Mouse (Mus musculus) megakaryocyte progenitor cell, adult 5-6 weeks (primary cell): ENCODE data around the gene Pcsk5. TPM values are rescaled to one million over a fixed set of nuclear protein-coding genes. Genes with fewer than 3 reads are reported as not detected.
A peak's percentile ranks its signal among the peaks of the same experiment; 100 is the strongest.

Experiments used
- ATAC-seq: replicated peaks from 2 replicates; pipeline ENCODE4 v1.8.0; 2016; ENCODE audit warnings: mild to moderate bottlenecking, moderate TSS enrichment, inconsistent platforms; ENCODE audit not compliant: poor library complexity
- total RNA-seq, 2 experiments: library from RNA; stranded (forward) in 1 of 2; stranded (reverse) in 1 of 2; fragments of 157-497, 149-512 nt in 1 of 2; fragments of 200-1000 nt in 1 of 2; gene quantifications; 2 replicates each; pipeline versions ENCODE4 v1.2.3 to v1.2.4; 2015 to 2017

Gene Pcsk5
- total RNA-seq (2015): not detected in 2 replicates
- total RNA-seq (2017): not detected in 2 replicates

DNA sequence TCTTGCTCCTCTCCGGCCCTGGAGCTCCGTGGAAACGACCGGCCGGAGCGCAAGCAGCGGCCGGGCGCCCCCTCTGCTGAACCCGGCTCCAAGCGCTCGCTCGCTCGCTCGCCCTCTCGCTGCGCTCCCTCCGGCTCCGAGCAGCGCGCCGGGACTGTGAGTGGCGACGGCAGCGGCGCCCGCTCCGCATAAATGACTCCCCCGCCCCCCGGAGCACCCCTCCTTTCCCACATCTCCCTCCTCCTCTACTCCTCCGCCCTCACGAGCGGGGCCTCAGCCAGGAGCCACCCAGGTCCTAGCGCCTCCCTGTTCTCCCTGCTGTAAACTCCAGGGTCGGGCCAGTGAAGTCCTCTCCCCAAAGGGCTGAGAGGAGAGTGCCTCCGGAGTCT lies at the start of gene Pcsk5:
TSS of gene Pcsk5 (minus strand) at position 162 of the 389 bp plus-strand sequence.
- peak; percentile 51 for ATAC-seq

- ATAC-seq: no peak
Observed at GRCm38 (mm10) chr19:17875804-17876203, 38.4 kb upstream of the Pcsk5 start.

DNA sequence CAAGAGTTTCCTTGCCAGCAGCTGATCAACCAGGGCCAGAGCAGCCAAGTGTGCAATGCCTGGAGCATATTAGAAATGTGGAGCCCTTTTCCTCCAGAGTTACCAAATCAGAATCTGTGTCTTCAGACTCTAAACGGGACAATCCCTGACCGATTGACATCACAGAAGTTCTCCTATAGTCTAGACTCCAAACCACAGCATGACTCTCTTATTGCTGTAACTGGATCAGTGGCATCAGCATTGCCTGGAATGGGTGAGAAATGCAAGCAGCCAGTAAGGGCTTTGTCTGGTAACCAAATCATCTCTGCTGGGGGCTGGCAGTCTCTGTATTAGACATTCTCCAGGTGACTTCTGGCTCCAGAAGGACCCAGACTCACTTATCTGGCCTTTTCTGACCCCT lies 37.0 kb upstream of the Pcsk5 start:
- no peak for ATAC-seq

- ATAC-seq: no peak
Observed at GRCm38 (mm10) chr19:17873755-17874154, 36.3 kb upstream of the Pcsk5 start.

GRCm38 (mm10) chr19:17866317-17866891 lies 29.0 kb upstream of the Pcsk5 start:
- ATAC-seq: no peak

DNA sequence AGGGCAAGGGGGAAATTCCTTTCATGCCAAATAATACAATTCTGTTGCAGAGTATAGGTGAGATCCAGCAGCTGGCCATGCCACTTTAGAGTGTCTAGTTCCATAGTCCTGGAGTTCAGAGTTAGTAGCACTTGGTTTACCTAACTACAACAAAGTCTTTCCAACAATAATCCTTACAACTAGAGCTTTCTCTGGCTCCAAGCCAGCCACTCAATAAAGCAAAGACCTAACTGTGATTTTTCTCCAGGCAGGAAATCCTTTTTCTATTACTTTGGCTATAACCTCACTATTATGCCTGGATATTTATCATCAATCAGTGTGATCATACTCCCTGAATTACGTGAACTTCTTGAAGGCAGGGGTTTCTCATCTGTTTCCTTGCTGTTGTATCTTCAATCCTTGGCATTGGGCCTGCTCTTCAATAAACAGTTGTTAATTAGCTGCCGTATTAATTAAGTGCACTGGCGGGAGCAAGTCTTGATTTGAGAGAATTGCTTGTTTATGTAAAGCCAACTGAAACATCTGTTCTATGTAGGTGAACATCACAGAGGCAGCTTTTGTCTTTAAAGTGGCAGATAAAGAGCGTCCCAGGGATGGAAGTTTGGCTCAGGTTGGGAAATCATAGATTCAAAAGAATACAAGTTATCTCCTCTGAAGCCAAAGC lies 23.1 kb upstream of the Pcsk5 start:
- no peak for ATAC-seq

DNA sequence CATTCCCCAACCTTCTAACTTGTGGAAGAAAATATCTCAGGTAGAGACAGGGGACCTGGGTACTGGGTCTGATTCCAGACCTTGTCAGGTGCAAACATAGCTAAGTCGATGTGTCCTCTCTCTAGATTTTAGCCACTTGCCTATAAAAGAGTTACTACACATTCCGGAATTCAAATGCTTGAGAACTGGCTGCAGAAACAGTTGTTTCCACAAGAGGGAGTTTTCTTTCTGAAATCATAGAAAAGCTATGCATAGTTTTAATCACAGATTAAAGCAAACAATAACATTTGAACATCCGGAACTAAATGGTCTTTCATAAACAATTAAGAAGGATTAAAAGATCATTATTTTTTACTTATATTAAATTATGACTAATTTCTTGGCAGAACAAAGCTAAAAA lies 19.3 kb upstream of the Pcsk5 start:
- ATAC-seq: no peak

GRCm38 (mm10) chr19:17848417-17848816 lies 11.0 kb upstream of the Pcsk5 start:
- ATAC-seq: no peak

- no peak for ATAC-seq
Observed at GRCm38 (mm10) chr19:17845967-17846366, 8.5 kb upstream of the Pcsk5 start.

GRCm38 (mm10) chr19:17841586-17841985 lies 4.2 kb upstream of the Pcsk5 start:
- ATAC-seq: no peak

- no peak for ATAC-seq
Observed at GRCm38 (mm10) chr19:17839856-17840255, 2.4 kb upstream of the Pcsk5 start.

DNA sequence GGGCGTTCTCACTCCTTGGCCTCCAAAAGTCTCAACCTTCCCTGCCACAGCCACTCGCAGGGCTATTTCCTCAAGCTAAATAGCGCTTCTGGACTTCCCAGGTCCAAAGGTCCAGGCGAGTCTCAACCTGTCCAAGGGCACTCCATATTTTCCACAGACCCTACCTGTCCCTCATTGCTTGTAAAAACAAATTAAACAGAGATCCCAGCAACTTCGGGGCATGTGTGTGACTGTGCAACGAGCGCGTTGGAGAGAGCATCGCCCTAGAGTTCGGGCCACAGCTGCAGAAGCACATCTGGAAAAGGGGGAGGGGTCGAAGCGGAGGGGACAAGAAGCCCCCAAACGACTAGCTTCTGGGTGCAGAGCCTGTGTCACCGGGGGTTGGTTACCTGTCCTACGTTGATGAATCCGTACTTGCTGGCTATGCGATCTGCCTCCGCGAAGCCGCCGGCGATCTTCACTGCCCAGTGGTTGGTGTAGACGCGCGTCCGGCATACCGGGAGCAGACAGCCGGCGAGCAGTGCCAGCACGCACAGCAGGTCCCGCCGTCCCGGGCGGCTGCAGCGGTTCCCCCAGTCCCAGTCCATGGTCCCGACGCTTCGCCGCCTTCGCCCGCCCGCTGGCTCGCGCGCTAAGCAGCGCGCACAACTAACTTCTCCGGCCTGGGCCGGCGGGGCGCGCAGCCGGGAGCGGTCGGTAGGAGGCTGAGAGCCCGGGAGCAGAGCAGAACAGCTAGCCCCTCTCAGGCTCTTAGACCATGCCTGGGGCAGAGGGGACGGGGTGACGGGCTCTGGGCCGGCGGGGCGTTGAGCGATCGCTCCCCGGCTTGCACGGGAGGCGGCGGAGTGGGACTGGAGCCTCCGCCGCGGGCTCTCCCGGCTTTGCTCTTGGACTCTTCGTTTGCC lies 614 bp downstream of the Pcsk5 start:
- ATAC-seq: peak; percentile 35

GRCm38 (mm10) chr19:17835681-17836565 lies 1.5 kb downstream of the Pcsk5 start:
- ATAC-seq: peak; percentile 27; the same call in 1 of the 2 replicates

- no peak for ATAC-seq
Observed at GRCm38 (mm10) chr19:17834894-17835293, 2.5 kb downstream of the Pcsk5 start.

DNA sequence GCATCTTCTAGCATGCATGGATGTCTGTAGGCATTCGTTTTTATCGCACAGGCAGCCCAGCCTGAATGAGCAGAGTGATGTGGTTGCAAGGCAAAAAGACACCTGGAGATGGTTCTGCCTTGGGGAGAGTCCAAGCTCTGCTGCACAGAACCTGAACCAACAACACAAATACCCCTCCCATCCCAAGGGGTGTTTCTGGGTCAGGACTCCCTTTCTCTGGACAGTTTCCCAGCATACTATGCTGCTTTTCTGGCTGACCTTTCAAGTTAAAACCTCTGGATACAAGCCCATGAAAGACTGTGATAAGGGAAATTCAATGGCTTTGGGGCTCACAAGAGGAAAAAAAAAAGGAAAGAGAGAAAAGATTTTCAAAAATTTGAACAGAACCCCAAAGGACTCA lies 6.1 kb downstream of the Pcsk5 start:
- no peak for ATAC-seq

DNA sequence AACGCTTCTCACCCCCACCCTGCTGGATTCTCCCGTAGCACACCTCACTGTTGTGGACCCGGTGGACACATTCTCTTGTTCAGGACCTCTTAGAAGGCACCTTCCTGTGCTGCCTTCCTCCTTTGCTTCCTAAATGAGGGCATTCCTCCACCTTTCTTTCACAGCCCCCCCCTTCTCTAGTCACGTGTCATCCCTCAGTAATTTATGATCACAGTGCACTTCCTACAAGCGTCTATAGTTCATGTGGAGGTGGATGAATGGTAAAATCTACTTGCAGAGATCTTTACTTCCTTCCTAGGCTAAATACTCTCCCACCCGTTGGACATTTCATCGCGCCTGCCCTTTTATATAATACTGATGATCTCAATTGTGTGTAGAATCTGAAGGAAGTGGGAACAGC lies 9.0 kb downstream of the Pcsk5 start:
- ATAC-seq: no peak

DNA sequence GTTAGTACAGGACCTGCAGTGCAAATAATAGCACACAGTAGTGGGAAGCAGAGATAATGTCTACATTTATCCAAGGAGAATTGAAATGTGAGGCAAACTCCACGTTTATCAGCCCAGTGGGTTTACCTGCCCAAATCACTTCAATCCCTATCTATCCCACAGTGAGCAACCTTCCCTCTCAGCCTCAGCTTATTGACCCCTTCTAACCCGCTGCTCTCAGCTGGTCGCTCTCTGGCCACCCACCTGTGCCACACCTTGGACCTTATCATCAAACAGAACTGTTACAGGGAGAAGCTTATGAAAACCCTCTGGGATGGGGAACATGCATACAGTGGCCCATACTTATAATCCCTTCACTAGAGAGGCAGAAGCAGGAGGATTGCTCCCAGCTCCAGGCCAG lies 10.7 kb downstream of the Pcsk5 start:
- ATAC-seq: no peak

DNA sequence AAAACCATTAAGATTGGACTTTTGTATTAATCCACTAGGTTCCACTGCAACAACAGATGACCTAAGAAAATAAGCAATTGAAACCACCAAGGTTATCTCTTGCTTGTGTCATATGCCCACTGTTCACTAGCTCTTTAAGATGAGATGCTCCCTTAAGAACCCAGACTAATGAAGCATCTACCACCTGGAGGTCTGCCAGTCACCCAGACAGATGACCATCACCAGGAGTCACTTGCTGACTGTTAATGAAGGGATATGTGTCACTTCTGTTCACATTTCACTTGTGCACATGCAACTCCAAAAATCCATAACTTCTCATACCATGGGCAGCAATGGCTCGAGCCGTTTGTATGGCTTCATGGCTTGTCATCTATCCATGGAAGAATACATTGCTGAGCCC lies 17.4 kb downstream of the Pcsk5 start:
- no peak for ATAC-seq

DNA sequence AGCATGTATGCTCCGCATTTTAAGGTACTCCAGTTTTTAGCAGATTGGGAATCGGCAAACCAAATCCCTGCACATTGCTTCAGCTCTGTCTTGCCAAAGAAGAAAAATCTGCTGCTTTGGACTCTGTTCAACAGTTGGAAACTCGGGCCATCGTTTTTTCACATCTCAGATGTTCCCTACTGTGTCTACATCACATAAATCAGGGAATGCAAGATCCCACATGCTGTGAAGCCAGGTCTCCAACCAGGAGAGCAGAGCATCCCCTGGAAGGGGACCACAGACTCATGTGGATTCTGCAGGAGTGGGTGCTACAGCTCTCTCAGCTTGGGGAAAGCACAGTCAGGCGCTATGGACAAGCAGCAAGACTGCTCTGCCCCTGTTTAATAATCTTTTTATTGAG lies 18.4 kb downstream of the Pcsk5 start:
- no peak for ATAC-seq

GRCm38 (mm10) chr19:17815062-17815461 lies 22.4 kb downstream of the Pcsk5 start:
- ATAC-seq: no peak

- no peak for ATAC-seq
Observed at GRCm38 (mm10) chr19:17813449-17813990, 23.9 kb downstream of the Pcsk5 start.
